ENCODE assay signal across 16 mouse cellular contexts in genomic region chr7:80440685-80441084, GRCm38 (mm10).
"Had no signal": no experiment of that assay in that cellular context is flagged by ENCODE, and none has a peak within 500 bp of the region (broad histone marks: within the 10 kb centered on the region; RNA-seq: fewer than 3 reads in every experiment).

No protein-coding gene starts in this region.

- H3K27me3 ChIP-seq: megakaryocyte, embryonic 14.5 days; midbrain, embryonic 13.5 days had no signal

- H3K9me3 ChIP-seq: megakaryocyte, embryonic 14.5 days; midbrain, embryonic 10.5 days; midbrain, embryonic 13.5 days had no signal

- H3K4me1 ChIP-seq: midbrain, embryonic 13.5 days had no signal

- H3K4me2 ChIP-seq: midbrain, embryonic 13.5 days had no signal

- DNase-seq: kidney, adult 18-20 months; kidney, adult 9 months; kidney, postnatal 14 days; layer of hippocampus, adult 9-11 months; liver, postnatal 0 days; thymus, adult 18-20 months; thymus, postnatal 36 days had no signal

- H3K27ac ChIP-seq: layer of hippocampus, adult 2 months; left cerebral cortex, adult 2 months; liver, embryonic 14.5 days; midbrain, embryonic 10.5 days; midbrain, embryonic 13.5 days had no signal

- H3K4me3 ChIP-seq: layer of hippocampus, adult 2 months; left cerebral cortex, adult 2 months; megakaryocyte, embryonic 14.5 days; midbrain, embryonic 10.5 days; midbrain, embryonic 13.5 days had no signal

- H3K9ac ChIP-seq: liver, embryonic 14.5 days; liver, postnatal 0 days; midbrain, embryonic 13.5 days had no signal

- ATAC-seq: intestine, embryonic 16.5 days; liver, postnatal 0 days; lung, postnatal 0 days; midbrain, embryonic 13.5 days; midbrain, embryonic 16.5 days had no signal

- H3K36me3 ChIP-seq: midbrain, embryonic 10.5 days; midbrain, embryonic 13.5 days had no signal
